Mouse (Mus musculus): ENCODE data around the gene Krba1. TPM values are rescaled to one million over a fixed set of nuclear protein-coding genes. Genes with fewer than 3 reads are reported as not detected.

Gene Krba1
- polyA plus RNA-seq, 1 experiment, result 73.5 TPM

DNA sequence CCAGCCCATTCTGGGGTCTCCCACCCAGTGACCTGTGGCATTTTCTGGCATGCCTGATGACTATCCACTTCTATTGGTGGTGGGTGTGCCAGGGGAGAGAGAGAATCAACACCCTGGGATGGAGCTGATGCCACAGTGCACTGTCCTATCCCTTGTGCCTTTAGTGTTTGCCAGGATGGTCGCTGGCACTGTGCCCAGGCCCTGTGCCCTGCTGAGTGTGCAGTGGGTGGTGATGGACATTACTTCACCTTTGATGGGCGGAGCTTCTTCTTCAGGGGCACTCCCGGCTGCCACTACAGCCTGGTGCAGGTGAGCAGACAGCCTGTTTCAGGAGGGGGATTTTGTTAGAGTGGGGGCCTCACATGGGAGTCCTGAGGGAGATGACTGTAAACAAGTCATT lies 57.4 kb downstream of the Krba1 start:
- Histone ChIP-seq H3K27me3 (ENCODE audit: control insufficient read depth, insufficient read depth, low read length) (no peaks in the 10 kb centered on the region), H3K27ac (ENCODE audit: control insufficient read depth, insufficient read depth, low read length) (no peak overlapping the region), H3K4me1 (replicated peaks; ENCODE audit: control insufficient read depth, insufficient read depth, low read length) (no peaks in the 10 kb centered on the region), H3K36me3 (ENCODE audit: control insufficient read depth, insufficient read depth, low read length) (no peaks in the 10 kb centered on the region), H3K4me3 (ENCODE audit: control insufficient read depth, insufficient read depth, low read length) (no peak overlapping the region)
- TF ChIP-seq POLR2A (IDR thresholded peaks at IDR 0.05; ENCODE audit: control insufficient read depth, extremely low read depth, insufficient read depth, low read length, poor library complexity) (no peak), CTCF (IDR thresholded peaks at IDR 0.05; ENCODE audit: borderline replicate concordance, control insufficient read depth, extremely low read depth, insufficient read depth, low read length, poor library complexity) (no peak)
- DNase-seq, result no peak
- WGBS, result 85% methylated on average over 3 of the region's 3 CpGs

DNA sequence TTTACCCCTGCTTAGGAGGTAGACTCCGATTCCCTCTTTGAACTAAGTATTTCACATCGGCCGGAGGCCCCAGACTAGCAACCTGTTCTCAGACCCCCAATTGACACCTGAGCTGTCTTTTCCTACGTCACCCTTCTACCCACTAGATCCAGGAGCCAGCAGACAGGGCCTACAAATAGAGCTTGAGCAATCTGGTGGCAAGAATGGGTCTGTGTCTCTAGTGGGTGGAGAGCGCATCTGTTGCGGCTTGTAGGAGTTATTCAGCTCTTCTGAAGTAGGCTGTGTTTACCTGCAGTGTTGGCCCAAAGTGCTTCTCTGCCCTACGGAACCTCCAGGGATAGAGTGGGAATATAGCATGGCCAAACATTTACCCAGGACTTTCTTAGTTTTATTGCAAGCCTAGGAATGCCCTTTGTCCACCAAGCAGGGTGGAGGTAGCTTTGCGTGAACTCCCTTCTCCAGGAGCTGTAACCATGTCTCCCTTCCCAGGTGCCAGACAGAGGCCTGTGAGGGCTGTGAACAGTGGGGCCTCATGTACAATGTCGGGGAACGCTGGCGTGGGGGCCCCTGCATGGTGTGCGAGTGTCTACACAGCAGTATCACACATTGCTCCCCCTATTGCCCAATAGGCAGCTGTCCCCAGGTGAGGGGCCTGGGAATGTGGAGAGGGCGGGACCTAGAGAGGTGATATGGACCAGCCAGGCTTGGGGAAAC lies 69.7 kb downstream of the Krba1 start:
- H3K27me3 ChIP-seq (ENCODE audit: control insufficient read depth, insufficient read depth, low read length), result no peaks in the 10 kb centered on the region
- H3K27ac ChIP-seq (ENCODE audit: control insufficient read depth, insufficient read depth, low read length), result no peak overlapping the region
- no peaks in the 10 kb centered on the region for H3K4me1 ChIP-seq (replicated peaks; ENCODE audit: control insufficient read depth, insufficient read depth, low read length)
- 95% methylated on average over 13 of the region's 13 CpGs for WGBS
- DNase-seq, result no peak
- no peaks in the 10 kb centered on the region for H3K36me3 ChIP-seq (ENCODE audit: control insufficient read depth, insufficient read depth, low read length)
- no peak overlapping the region for H3K4me3 ChIP-seq (ENCODE audit: control insufficient read depth, insufficient read depth, low read length)
- TF ChIP-seq CTCF (IDR thresholded peaks at IDR 0.05; ENCODE audit: borderline replicate concordance, control insufficient read depth, extremely low read depth, insufficient read depth, low read length, poor library complexity) (no peak), POLR2A (IDR thresholded peaks at IDR 0.05; ENCODE audit: control insufficient read depth, extremely low read depth, insufficient read depth, low read length, poor library complexity) (no peak)

GRCm38 (mm10) chr6:48466715-48467114 lies 71.3 kb downstream of the Krba1 start:
- DNase-seq, result no peak
- Histone ChIP-seq H3K36me3 (ENCODE audit: control insufficient read depth, insufficient read depth, low read length) (no peaks in the 10 kb centered on the region), H3K27me3 (ENCODE audit: control insufficient read depth, insufficient read depth, low read length) (no peaks in the 10 kb centered on the region), H3K4me3 (ENCODE audit: control insufficient read depth, insufficient read depth, low read length) (no peak overlapping the region), H3K4me1 (replicated peaks; ENCODE audit: control insufficient read depth, insufficient read depth, low read length) (no peaks in the 10 kb centered on the region), H3K27ac (ENCODE audit: control insufficient read depth, insufficient read depth, low read length) (no peak overlapping the region)
- WGBS, result 88% methylated on average over 6 of the region's 6 CpGs
- TF ChIP-seq CTCF (IDR thresholded peaks at IDR 0.05; ENCODE audit: borderline replicate concordance, control insufficient read depth, extremely low read depth, insufficient read depth, low read length, poor library complexity) (no peak), POLR2A (IDR thresholded peaks at IDR 0.05; ENCODE audit: control insufficient read depth, extremely low read depth, insufficient read depth, low read length, poor library complexity) (no peak)

- H3K27me3 ChIP-seq (ENCODE audit: control insufficient read depth, insufficient read depth, low read length), result no peaks in the 10 kb centered on the region
- TF ChIP-seq POLR2A (IDR thresholded peaks at IDR 0.05; ENCODE audit: control insufficient read depth, extremely low read depth, insufficient read depth, low read length, poor library complexity) (no peak), CTCF (IDR thresholded peaks at IDR 0.05; ENCODE audit: borderline replicate concordance, control insufficient read depth, extremely low read depth, insufficient read depth, low read length, poor library complexity) (no peak)
- H3K36me3 ChIP-seq (ENCODE audit: control insufficient read depth, insufficient read depth, low read length), result no peaks in the 10 kb centered on the region
- no peak overlapping the region for H3K27ac ChIP-seq (ENCODE audit: control insufficient read depth, insufficient read depth, low read length)
- H3K4me3 ChIP-seq (ENCODE audit: control insufficient read depth, insufficient read depth, low read length), result no peak overlapping the region
- no peak for DNase-seq
- WGBS, result 84% methylated on average over 7 of the region's 7 CpGs
- no peaks in the 10 kb centered on the region for H3K4me1 ChIP-seq (replicated peaks; ENCODE audit: control insufficient read depth, insufficient read depth, low read length)
These were observed 72.1 kb downstream of the Krba1 start for GRCm38 (mm10) chr6:48467490-48467889.

Other genes with a start within 250 kb of the Krba1 start
- 29.4 and 30.2 TPM in 2 replicates for gene Zfp467, start 50.2 kb downstream of the Krba1 start, polyA plus RNA-seq (2012; rRNA removed)
- gene Sspo, start 52.6 kb downstream of the Krba1 start, polyA plus RNA-seq (2012; rRNA removed), result 29.3 and 35.4 TPM in 2 replicates
- gene Atp6v0e2, start 142.0 kb downstream of the Krba1 start, polyA plus RNA-seq (2012; rRNA removed), result 3.3 and 4.7 TPM in 2 replicates
- 41.4 and 58.7 TPM in 2 replicates for gene Lrrc61, start 159.2 kb downstream of the Krba1 start, polyA plus RNA-seq (2012; rRNA removed)
- gene Rarres2, start 177.2 kb downstream of the Krba1 start, polyA plus RNA-seq (2012; rRNA removed), result 17.5 and 28.8 TPM in 2 replicates
- gene Gm45021, start 194.0 kb downstream of the Krba1 start, polyA plus RNA-seq (2012; rRNA removed), result not detected in 2 replicates
- 35.3 and 40.2 TPM in 2 replicates for gene Repin1, start 198.3 kb downstream of the Krba1 start, polyA plus RNA-seq (2012; rRNA removed)
- not detected in 2 replicates for gene Gm44965, start 198.4 kb downstream of the Krba1 start, polyA plus RNA-seq (2012; rRNA removed)
- gene Zfp775, start 206.5 kb downstream of the Krba1 start, polyA plus RNA-seq (2012; rRNA removed), result 8.2 and 10.2 TPM in 2 replicates
- 1.5 and 1.7 TPM in 2 replicates for gene AI854703, start 231.2 kb downstream of the Krba1 start, polyA plus RNA-seq (2012; rRNA removed)